Mouse (Mus musculus) thymus, postnatal 0 days (tissue): ENCODE measurements around the gene Cux2. TPM values are rescaled to one million over a fixed set of nuclear protein-coding genes. Genes with fewer than 3 reads are reported as not detected.

ENCODE experiments used
- DNase-seq: peaks from one replicate; pipeline ENCODE4 v3.0.0-alpha.2; 2015; ENCODE audit warnings: low spot score
- polyA plus RNA-seq: library from polyadenylated mRNA; unstranded; fragments of >200 nt; fragmentation: Nextera tagmentation; extraction: Ambion mirVana; gene quantifications from 2 replicates; pipeline ENCODE4 v1.2.1, GENCODE M21; 2015

Gene Cux2
- polyA plus RNA-seq, 1 experiment from 2014 or later, result 0.17 TPM

- peak; percentile 55 for DNase-seq
Observed at GRCm38 (mm10) chr5:121838341-121839127, 211.4 kb downstream of the Cux2 start.

- peak; percentile 59 for DNase-seq
Observed at GRCm38 (mm10) chr5:121837441-121838340, 212.2 kb downstream of the Cux2 start, which contains the start of gene Sh2b3. TSS of gene Sh2b3 (minus strand) at chr5:121837646.

- DNase-seq, result peak; percentile 93
Observed at GRCm38 (mm10) chr5:121836692-121837415, 213.0 kb downstream of the Cux2 start.

GRCm38 (mm10) chr5:121835949-121836691 lies 213.8 kb downstream of the Cux2 start:
- peak; percentile 35 for DNase-seq

- DNase-seq, result no peak
Observed at GRCm38 (mm10) chr5:121834991-121835747, 214.7 kb downstream of the Cux2 start.

- DNase-seq, result no peak
Observed at GRCm38 (mm10) chr5:121834241-121834606, 215.7 kb downstream of the Cux2 start.

- peak; percentile 71 for DNase-seq
Observed at GRCm38 (mm10) chr5:121833572-121834240, 216.2 kb downstream of the Cux2 start.

GRCm38 (mm10) chr5:121833159-121833558 lies 216.7 kb downstream of the Cux2 start:
- DNase-seq, result no peak

- no peak for DNase-seq
Observed at GRCm38 (mm10) chr5:121832376-121833155, 217.3 kb downstream of the Cux2 start.

GRCm38 (mm10) chr5:121831002-121831601 lies 218.8 kb downstream of the Cux2 start:
- no peak for DNase-seq

- no peak for DNase-seq
Observed at GRCm38 (mm10) chr5:121828491-121829432, 221.1 kb downstream of the Cux2 start.

- no peak for DNase-seq
Observed at GRCm38 (mm10) chr5:121827876-121828275, 222.0 kb downstream of the Cux2 start.

- no peak for DNase-seq
Observed at GRCm38 (mm10) chr5:121825606-121826005, 224.3 kb downstream of the Cux2 start.

- no peak for DNase-seq
Observed at GRCm38 (mm10) chr5:121824121-121824520, 225.8 kb downstream of the Cux2 start.

- DNase-seq, result no peak
Observed at GRCm38 (mm10) chr5:121823668-121824067, 226.2 kb downstream of the Cux2 start.

GRCm38 (mm10) chr5:121822786-121823505 lies 227.0 kb downstream of the Cux2 start:
- no peak for DNase-seq
